Mouse (Mus musculus) NIH3T3 (cell line): ENCODE measurements around the gene Ncapg2.

Source experiments
- DNase-seq: peaks from one replicate; pipeline ENCODE4 v3.0.0-alpha.2; 2012; ENCODE audit warnings: low read depth

The Ncapg2 gene

DNA sequence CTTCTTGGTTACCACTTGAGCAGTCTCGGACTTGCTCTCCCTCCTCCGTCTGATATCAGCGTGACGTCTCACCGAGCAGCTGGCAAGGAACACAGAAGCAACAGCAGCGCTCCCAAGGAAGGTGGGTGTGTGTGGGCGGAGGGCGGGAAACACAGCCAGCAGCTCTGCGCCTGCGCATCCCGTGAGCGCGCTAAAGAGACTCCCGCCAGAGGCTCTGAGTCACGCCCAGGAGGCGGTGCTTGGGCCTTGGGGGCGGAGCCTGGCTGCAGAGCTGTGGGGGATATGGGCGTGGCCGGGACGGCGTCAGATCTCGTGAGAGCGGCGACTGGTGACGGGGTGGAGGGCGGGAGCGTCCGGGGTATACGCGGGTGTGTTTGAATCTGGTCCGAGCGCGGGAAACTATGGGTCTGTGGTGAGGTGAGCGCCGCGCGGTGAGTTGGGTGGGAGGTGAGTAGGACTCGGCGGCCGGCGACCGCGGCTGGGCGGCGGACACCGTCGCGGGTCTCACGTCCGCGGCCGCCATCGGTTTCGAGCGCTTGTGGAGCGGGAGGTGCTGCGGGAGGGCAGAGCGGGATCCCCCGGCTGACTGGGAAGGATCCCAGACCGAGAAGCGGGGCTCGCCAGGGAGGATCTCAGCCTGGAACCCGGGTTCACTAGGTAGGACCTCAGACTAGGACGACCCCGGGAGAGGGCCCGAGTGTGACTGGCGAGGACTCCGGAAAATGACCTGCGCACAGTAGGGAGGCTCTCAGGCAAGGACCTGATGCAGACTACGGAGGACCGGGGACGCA, at the start of gene Ncapg2:
Gene Ncapg2, plus strand, starts transcription at position 358 of the 791 bp plus-strand sequence.
- peak; percentile 100 for DNase-seq

DNA sequence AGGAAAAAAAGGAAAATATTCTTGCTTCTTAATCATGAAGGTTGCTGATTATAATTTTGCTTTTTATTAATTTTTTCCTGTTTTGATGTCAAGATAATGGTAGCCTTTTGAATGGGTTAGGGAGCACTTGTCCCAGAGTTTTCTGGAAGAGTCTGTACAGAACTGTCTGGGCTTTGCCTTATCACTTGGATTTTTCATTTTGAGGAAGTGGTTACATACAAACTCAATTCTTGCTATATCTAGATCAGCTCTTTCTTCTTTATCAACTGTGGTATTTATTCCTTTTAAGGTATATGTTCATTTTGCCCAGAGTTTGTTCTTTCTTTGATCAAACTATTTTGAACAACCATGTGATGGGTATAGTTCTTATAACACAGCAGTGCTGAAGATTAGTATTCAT, 43.1 kb upstream of the Ncapg2 start:
- no peak for DNase-seq

DNA sequence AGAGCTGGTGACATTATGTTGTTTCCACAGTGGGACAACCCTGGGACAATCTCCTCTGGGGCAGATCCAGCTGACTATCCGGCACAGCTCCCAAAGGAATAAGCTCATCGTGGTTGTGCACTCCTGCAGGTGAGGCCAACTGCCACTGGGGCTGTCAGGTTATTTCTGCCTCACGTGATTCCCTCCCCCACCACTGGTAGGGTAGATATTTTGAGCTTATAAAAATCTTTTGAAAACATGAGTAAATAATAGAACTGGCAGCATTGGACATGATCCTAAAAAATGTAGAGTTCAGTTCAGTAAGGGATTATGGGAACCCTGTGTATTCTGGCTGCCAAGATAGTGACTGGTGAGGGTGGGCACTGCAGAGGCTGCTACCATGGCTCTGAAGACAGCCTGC, 38.3 kb upstream of the Ncapg2 start:
- DNase-seq, result no peak

DNA sequence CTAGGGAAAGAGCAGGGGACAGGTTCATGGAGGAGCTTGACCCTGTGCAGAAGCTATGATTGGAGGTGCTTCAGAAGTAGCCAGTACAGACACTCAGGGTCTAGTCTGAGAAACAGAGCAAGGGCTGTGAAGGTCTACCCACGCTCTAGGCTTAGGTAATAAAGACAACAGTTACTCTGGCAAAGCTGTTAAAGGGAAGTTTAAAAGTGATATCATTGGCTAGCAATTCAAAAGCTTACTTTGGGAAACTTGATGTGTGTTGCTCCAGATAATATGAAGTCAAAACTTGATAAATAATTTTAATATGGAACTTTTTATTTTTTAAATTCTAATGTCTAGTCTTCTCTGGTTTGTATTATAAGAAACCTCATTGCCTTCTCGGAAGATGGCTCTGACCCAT, 37.9 kb upstream of the Ncapg2 start:
- DNase-seq, result no peak

DNA sequence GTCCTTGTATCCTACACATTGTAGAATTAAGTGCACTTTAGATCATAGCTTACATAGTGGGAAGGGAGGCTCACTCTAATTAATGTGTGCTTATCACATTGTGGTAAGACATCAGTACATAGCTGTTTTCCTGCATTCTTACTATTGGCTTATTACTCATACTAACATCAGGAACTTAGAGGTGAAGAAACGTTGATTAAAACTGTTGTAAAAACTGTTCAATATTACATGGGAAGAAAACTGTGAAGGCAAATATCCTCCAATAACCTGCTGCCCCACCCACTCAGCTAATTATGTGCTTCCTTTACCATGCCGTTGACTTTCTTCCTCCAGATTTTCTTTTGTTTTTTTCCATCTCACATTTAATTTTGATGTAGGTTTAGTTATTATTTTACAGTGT, 36.3 kb upstream of the Ncapg2 start:
- DNase-seq, result no peak

DNA sequence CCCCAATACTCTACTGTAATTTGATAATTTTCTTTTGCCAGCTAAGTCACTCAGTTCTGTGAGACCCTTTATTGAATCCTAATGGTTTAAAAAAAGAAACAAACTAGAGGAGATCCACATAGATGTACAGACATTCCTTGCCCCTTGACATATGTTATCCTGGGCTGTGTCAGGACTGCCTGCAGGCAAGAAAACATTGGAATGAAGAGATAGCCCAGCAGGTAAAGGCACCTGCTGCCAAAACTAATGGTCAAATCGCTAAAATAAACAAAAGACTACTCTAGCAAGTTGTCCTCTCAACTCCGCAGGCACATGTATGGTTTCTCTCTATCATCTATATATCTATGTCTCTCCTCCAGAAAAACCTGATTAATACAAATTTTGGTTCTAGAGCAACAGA, 22.1 kb upstream of the Ncapg2 start:
- no peak for DNase-seq

DNA sequence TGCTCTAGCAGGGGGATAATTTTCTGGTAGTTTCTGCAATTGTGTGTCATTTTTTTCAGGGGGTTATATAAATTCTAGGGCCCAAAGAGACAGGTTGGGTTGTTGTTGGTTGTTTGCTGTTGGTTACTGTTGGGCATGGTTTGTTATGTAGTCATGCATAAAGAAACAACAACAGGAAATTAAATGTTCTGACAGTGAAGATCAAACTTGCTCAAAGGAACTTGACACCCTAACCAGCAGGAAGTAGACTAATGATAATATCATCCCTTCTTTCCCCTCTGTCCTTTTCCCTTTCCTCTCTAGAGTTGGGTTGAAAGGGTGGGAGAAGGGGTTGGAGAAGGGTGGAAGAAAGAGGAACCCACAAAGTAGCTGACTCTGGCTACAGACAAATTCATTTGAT, 21.2 kb upstream of the Ncapg2 start:
- no peak for DNase-seq

DNA sequence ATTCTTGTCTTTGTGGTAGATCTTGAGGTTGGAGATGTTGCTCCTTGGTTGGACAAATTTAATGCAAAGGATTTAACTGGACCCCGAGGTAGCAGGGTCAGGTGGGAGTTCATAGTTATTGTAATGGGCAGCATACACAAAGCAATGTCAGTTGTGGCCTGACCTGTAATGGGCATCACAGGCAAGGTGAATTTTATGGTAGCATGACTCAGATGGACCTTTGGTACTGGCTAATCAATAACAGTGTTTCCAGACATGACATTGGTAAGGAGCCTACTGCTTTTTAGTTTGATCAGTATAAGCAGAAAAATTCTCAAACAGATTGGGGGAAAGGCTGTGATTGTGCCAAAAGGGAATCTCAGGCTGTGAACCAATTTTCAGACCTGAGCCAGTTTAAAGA, 18.4 kb upstream of the Ncapg2 start:
- no peak for DNase-seq

DNA sequence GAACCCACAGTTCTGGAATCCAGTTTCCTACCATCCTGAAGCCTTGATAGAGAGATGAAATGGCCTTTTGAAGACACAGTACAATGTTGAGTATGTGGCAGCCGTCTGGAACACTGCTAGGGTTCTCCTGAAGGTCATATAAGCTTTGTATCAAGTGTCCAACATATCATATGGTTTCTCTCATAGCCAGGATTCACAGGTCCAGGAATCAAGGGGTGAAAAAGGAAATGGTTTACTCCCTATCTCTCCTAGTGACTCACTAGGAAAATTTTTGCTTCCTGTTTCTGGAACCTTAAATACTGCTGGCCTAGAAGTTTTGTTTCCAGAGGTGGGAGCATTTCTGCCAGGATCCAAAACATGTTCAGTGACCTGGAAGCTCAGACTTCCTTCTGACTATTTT, 15.3 kb upstream of the Ncapg2 start:
- DNase-seq, result peak; percentile 10

DNA sequence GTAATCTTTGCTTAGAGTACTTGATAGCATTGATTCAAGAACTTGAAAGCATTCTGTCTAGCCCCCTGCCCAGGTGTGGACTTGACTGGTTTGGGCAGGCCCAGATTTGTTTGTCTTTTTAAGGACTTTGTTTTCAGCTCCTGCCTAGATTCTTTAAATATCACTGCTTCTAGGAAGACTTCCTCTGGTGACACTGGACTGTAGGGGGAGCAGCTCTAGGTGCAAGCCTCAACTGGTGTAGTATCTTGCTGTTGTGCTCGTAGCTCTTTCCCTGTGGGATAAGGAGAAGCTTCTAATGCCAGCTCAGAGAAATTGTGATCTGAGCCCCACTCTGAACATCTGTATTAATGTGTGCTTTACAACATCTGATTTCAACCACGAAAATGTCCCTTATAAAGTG, 10.9 kb upstream of the Ncapg2 start:
- DNase-seq, result no peak

DNA sequence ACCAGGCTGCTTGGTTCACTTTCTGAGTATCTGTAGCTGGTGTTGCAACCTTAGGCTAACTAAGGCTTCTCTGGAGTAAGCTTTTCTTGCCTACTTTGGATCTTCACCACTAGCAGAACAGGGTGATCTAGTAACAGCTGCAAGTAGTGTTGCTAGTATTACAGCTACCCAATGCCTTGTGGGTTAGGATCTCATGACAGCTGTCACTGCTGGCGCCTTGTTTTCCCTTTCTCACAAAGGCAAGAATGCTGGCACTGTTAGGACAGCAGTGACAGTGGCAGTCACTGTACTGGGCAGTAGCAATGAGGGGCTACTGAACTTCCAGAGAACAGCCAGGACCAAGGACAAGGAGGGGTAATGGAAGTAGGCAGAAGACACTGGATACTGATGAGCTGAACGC, 9.9 kb upstream of the Ncapg2 start:
- DNase-seq, result no peak

DNA sequence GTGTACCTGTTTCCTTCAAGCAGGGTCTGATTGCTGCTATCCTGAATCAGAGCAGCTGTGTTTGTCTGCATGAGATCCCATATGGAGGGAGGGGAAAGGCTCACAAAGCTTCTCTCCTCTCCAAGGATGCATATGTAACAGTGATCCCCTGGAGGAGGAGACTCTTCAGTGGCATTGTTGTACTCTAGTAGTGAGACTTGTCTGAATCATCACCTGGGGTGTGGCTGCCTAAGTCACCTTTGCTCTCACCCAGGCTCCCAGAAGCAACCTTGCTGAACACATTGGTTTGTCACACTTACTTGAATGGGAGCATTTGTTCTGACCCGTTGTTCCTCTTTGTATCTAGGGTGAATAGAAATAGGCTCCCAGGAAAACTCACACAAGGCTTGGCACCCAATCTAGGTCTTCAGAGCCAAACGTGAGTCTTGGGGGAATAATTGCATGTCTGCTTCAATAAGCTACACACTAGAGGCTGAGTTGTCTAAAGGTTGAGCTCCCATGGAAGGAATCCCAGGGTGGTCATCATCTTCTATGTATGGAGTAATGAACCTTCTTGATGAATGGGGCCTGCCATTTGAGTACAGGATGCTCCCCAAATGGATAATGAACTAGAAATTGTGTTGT, 9.0 kb upstream of the Ncapg2 start:
- DNase-seq, result peak; percentile 49

DNA sequence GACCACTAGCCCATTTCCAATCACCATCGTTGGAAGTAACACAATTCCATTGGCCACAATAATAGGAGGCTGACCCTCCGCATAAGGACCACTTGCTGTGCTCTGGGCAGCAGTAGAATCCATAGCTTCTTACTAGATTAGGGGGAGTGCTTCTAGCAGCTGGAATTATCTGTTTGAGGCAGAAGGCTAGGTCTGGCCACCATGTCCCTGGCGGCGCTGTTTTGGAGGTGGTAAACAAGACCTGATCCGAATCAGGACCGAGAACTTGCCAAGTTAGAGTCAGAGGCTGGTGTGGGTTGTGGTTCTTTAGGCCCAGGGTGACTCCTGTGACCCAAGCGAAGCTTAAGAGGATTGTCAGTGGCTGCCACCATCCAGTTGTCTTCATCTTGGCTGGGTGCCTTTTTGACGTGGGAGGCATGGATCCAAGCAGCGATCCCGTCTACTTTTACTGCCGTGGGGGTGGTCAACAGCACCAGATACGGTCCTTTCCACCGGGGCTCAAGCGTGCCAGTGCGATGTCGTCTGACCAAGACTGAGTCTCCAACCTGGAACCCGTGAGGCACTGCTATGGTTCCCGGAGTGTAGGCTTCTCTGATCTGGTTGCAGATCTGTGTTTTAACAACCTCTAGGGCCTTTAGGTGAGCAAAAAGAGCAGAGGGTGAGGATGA, 1.1 kb upstream of the Ncapg2 start:
- DNase-seq, result peak; percentile 8

DNA sequence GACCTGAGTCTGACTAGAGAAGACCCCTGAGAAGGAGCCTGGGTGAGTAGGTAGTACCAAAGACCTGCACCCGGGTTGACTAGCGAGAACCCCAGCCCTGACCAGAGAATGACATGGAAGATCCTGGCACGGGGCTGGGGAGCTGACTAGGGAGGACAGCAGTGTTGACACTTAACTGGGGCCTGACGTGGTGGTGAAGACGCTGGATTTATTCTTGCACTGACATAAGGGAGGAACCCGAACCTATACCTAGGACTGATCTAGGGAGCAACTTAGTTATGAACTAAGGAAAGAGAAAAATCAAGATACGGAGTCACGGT, 594 bp downstream of the Ncapg2 start:
- DNase-seq, result peak; percentile 20

DNA sequence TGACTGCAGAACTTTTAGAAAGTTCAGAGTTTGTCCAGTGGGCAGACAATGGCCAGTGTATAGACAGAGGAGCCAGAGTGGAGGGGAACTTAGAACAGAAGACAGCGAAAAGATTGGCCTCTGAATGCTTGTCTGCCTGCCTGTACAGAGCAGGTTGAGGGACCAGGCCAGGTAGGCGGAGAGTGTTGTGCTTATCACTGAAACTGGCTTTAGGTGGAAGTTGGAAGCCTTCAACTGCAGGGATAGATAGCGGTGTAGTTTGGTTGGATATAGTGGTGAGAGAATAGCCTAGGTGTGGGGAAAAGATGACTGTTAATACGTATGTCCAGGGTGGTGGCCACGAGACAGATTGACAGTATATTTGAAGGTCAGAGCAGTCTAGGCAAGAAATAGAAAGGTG, 2.7 kb downstream of the Ncapg2 start:
- DNase-seq, result no peak

DNA sequence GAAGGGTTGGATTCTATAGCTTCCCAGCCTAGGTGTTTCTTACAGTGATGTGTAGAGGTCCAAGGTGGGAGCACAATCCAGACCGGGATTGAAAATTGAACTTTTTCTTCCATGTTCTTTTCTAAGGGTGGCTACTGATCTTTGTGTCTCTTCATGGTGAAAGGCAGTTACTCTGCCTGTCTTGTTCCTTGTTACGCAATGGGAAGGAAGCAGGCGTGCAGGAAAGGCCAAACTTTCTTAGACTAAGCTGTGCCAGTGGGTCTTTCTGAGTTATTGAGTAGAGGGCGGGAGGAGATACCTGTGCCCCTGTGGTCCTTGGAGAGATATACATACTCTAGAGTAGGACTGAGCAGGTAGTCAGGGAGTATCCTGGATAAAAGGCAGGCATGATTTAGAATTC, 9.7 kb downstream of the Ncapg2 start:
- DNase-seq, result no peak

DNA sequence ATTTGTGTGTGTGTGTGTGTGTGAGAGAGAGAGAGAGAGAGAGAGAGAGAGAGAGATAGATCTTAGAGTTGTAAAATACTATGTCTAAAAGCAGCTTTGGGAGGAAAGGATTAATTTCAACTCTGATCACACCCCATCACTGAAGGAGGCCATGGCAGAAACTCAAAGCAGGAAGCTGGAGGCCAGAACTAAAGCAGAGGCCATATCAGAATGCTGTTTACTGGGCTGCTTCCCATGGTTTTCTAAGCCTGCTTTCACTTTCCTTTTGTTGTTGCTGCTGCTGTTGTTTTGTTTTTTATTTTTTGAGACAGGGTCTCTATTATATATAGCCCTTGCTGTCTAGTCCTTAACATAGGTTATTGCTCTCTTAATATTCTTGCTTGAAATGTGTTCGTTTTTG, 11.3 kb downstream of the Ncapg2 start:
- peak; percentile 11 for DNase-seq

DNA sequence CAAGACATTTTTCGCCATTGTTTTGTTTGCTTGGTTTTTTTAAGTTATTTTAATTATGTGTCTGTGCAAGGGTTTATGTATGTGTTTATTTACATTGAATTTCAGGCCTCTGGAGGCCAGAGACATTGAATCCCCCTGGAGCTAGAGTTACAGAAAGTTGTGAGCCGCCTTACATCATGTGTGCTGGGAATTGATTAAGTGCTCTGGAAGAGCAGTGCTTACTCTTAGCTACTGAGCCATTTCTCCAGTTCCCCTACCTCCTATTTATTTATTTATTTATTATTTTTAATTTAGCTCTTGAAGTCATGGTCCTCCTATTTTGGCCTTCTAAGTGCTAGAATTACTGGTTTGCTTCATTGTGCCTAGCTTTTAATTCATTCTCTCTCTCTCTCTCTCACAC, 16.5 kb downstream of the Ncapg2 start:
- DNase-seq, result no peak

DNA sequence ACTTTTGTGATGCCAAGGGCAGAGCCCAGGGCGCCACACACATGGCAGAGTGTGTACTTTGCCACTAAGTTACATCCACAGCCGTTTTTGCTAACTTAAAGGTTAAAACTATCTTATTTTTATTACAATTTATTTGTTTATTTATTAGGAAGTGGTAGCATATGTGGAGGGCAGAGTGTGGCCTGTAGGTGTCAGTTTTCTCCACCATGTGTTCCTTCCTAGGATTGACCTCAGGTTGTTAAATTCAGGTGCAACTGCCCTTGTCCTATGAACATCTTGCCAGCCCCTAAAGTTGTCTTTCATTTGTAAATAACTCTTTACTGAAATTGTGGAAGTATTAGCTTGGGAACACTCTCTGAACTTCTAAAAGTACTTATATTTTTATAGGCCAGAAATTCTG, 20.2 kb downstream of the Ncapg2 start:
- DNase-seq, result peak; percentile 30

DNA sequence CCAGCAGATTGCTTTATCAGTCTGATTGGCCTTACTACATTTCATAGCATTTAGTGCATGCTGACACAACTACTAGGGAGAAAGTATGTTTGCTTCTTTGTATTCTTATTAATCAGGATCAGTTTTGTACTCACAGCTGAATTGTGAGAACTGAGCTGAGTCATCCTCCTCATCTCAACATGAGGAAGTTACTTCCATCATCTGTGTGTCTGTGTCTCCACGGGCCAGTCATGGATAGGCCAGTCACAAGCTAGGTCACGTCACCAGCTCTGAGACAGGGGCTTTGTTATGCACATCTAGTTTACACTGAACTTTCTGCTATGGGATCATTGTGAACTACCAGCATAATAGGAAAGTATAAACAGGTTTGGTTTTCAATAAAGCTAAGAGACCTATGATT, 28.5 kb downstream of the Ncapg2 start:
- no peak for DNase-seq

DNA sequence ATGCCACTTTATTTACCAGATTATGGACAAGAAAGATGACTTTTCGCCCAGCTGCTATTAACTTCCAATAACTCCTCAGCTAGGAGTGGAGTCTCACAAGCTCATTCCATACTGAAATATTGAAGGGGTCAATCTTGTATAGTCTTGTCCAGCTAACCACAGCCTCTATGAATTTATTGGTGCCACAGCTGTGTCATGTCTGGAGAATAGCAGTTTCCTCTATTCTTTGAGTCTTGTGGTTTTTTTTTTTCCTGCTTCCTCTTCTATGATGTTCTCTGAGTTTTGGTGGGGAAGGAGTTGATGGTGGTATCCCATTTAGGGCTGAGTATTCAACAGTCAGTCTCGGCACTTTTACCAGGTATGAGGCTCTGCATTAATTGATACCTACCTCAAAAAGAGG, 30.0 kb downstream of the Ncapg2 start:
- DNase-seq, result no peak

DNA sequence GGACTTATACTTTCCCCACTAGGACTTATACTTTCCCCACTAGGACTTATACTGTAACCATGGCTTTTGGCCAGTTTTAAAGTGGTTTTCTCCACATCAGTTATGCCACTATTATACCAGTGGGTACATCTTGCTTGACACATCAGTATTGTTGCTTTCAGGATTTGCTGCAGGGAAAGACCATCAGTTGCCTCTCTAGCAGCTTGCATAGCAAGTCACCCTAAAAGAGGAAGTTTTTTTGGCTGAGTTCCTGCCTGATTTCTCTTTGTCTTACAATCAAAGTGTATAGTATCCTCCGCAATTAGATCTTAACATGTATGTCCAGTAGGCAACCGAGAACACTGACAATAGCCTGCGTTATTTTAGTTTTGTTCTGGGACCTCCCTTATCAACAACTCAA, 30.9 kb downstream of the Ncapg2 start:
- DNase-seq, result no peak

DNA sequence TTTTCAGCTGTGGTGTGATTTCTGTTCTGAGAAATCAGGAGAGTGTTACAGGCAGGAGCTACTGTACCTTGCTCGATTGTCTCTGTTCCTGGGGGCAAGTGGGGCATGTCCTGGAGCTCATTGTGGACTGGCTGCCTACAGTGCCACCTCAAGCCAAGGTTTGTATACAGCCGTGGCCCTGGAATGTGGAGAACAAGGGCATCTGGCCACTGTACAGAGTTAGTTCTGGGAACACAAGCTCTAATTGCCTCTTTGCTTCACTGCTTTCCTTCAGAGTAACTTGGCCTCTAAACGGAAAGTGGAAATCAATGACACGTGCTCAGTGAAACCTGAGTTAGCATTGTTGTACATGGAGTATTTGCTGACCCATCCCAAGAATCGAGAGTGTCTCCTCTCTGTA, 33.4 kb downstream of the Ncapg2 start:
- no peak for DNase-seq

DNA sequence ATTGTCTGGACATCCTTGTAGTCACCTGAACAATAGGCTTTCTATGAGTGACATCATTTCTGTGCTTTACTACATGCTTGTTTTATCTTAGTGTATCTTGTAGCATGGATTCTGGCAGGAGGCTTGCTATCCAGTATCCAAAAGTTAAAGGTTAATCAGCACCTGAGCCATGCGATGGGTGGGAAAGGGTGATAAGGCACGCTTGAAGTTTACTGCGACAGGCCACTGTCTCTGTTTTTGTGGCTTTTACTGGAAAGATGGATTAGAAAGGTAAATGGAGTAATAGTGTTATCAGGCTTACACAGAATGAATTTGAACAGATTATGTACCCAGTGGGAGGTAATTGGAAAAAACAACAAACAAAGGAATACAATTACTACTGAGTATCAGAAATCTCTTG, 37.0 kb downstream of the Ncapg2 start:
- no peak for DNase-seq
